Mouse (Mus musculus): ENCODE measurements at regions not wholly inside any gene's neighbourhood (a gene's known extent, or its start where the extent isn't known, plus 50 kb on each side); places are given as distances from the start of the nearest gene placed in this dataset.

DNA sequence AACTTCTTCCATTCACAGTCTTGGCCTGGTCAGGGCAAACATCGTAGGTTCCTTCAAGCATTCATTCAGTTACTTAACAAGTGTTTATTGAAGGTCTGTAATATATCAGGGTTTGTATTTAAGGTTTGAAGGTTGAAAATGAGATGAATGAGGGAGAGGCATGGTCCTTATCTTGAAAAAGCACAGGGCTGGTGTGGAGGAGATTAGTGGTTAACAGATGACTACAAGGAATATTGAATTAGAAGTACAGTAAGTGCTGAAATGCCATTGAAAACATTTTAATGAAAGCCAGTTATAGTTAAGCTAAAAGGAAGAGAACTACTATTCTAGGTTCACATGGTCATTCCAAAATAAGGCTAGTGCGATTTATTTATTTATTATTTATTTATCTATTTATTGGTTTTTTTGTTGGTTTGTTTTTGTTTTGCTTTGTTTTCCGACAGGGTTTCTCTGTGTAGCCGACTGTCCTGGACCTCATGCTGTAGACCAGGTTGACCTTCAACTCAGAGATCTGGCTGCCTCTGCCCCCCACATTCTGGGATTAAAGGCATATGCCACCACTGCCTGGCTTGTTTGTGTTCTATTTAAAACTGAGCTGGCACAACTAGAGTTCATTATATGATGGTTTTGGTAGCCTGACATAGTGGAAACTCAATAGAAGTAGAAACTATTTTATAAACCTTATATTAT, 718.1 kb downstream of the Adgrl2 start:
- TF ChIP-seq CTCF (IDR thresholded peaks at IDR 0.05; ENCODE audit: low read depth) (no peak), EP300 (IDR thresholded peaks at IDR 0.05; ENCODE audit: low read depth) (no peak)

All from heart, postnatal 0 days (tissue).